Mouse (Mus musculus) kidney, adult 2 months (tissue): Measurements from ENCODE around the gene Nfic.

ENCODE experiments used
- CTCF ChIP-seq: fragments of 200-500 bp; conservative IDR thresholded peaks from 2 replicates; pipeline ENCODE4 v1.5.1; 2011; ENCODE audit warnings: low read depth, mild to moderate bottlenecking, control low read depth, low read length, moderate library complexity, mixed read lengths; ENCODE audit not compliant: insufficient read depth, insufficient read length
- POLR2A ChIP-seq: fragments of 200-500 bp; IDR thresholded peaks from one replicate; pipeline ENCODE4 v1.6.1; 2011; ENCODE audit warnings: low read depth, low read length, control low read depth

DNA sequence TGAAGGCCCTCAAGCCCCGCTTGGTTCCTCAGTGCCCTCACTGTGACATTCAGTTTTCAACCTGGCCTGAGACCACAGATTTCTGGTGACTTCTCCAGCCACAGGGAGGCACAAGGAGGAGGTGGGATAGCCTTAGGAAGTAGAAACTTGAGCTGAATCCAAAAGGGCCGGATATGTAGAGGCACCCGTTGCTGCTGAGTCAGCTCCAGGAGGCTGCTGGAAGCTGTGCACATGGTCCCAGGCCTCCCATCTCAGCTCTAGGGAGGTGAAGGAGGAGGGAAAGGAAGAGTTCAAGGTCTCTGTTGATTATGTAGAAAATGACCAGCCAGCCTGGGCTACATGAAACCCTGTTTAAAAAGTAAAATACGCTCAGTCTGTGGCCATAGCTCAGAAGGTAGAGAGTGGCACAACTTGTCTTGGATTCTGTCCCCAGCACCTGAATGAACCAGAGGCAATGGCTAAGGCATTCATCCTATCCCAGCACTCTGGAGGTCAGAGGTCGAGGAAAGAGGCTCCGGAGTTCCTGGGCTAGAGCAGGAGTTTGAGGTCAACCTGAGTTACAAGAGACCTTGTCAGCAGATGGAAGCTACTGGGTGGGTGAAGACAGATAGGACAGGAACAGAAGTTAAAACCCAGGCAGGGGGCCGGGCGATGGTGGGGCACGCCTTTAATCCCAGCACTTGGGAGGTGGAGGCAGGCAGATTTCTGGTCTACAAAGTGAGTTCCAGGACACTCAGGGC lies 100.5 kb downstream of the Nfic start:
- TF ChIP-seq POLR2A (no peak), CTCF (no peak)
